ENCODE assay signal across 8 mouse cellular contexts in the genomic region with DNA sequence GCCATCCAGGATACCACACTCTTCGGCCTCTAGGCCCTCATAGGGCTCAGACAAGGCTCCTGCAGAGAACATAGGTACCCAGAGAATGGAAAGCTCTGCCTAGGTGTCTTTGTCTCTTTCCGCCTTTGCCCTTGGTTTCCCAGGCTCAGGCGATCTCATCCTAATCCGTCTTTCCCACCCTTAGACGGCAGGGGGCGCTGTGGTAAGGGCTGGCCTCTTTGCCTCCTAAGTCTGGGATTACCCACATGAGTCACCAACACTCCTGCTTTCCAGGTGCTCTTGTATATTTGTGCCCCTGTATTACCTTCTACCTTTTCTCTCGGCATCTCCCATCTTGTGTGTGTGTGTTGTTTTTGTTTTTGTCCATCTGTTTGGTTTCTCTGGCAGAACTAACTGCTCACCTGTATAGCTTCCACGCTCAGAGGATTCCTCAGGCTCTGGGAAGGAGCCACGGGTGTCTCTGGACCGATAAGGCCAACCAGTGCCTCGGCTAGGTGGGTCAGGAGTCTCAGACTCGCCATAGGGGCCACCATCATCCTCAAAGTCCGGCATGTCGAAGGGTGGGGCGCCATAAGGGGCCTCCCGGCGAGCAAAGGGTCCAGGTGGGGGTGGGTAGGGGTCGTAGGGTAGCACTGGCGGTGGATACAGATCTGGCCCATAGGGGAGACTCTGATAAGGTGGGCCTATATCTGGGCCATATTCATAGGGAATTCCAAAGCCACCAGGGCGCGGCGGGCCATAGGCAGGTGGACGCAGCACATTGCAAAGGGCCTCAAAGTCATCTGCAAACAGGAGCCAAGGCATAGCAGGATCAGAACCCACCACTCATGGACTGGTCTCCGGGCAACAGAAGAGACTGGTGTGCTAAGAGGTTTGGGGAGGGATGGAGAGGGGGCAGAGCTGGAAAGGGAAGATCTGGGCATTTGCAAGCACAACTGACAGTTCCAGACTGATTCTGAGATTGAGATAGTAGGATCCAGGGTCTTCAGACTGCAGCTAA. TPM values are rescaled to one million over a fixed set of nuclear protein-coding genes. Genes with fewer than 3 reads are reported as not detected.
DNase-seq lines count a peak whose midpoint lies in the region; ATAC-seq and TF ChIP-seq lines count a peak whose summit lies in the region.

No protein-coding gene starts in this region.

- peaks cover 7 to 18% of the 10 kb centered on the region in 2 experiments for H3K4me1 ChIP-seq in ES-E14 (ENCODE audit: control insufficient read depth in 2 of 2, insufficient read depth in 2 of 2, low read length in 2 of 2, poor library complexity in 1 of 2)
- H3K4me1 ChIP-seq in liver, embryonic 14.5 days (replicated peaks; ENCODE audit: control insufficient read depth in 2 of 2, insufficient read depth in 2 of 2, low read length in 1 of 2): no peaks in the 10 kb centered on the region

- 55% methylated on average over 24 of the region's 24 CpGs for WGBS in liver, embryonic 14.5 days (ENCODE audit: insufficient replicate concordance)

- no peaks in the 10 kb centered on the region for H3K9me3 ChIP-seq in ES-E14 (ENCODE audit: control insufficient read depth, insufficient read depth, low read depth, low read length)
- no peaks in the 10 kb centered on the region for H3K9me3 ChIP-seq in liver, embryonic 14.5 days (ENCODE audit: control insufficient read depth, low read length)

- H3K27ac ChIP-seq in ES-E14 (ENCODE audit: insufficient read depth, low read depth, low read length, poor library complexity, severe bottlenecking): peak overlapping the region; percentile 86
- H3K27ac ChIP-seq in liver, embryonic 14.5 days: no peak overlapping the region

- peak overlapping the region; percentile 71 for H3K9ac ChIP-seq in ES-E14 (ENCODE audit: insufficient read depth, low read depth, low read length, poor library complexity, severe bottlenecking)
- no peak overlapping the region for H3K9ac ChIP-seq in liver, embryonic 14.5 days (replicated peaks)

- in situ Hi-C loops in ES-E14 (cut with MboI; ENCODE audit: low sequenced_read_pairs in 2 of 2, unreplicated experiment in 2 of 2): no loop called here

- H3K4me3 ChIP-seq in ES-E14 (ENCODE audit: insufficient read depth in 1 of 2, low read depth in 1 of 2, low read length in 2 of 2, poor library complexity in 1 of 2, severe bottlenecking in 1 of 2): peak overlapping the region; percentile 23 to 61; a peak in 2 of 4 replicates
- no peak overlapping the region for H3K4me3 ChIP-seq in liver, embryonic 14.5 days (ENCODE audit: insufficient read depth in 1 of 2, low read depth in 2 of 2, low read length in 2 of 2)

- peak; percentile 87 for TF ChIP-seq CTCF in liver, embryonic 14.5 days (IDR thresholded peaks at IDR 0.05; ENCODE audit: low read depth)

- no peak overlapping the region for H3K4me2 ChIP-seq in liver, embryonic 14.5 days (ENCODE audit: low read depth)

- intact Hi-C loops in left cerebral cortex, postnatal 25 days (cut with DNase I): no loop called here

- no peak for ATAC-seq in liver, embryonic 14.5 days (ENCODE audit: insufficient read depth)
- ATAC-seq in erythroid progenitor cell, adult 5-6 weeks (replicated peaks; ENCODE audit: low FRiP score, poor library complexity, severe bottlenecking): no peak

- no peak for TF ChIP-seq EP300 in liver, embryonic 14.5 days (IDR thresholded peaks at IDR 0.05; ENCODE audit: low read depth)

- peak; percentile 45 for DNase-seq in adrenal gland, postnatal 25 days
- no peak for DNase-seq in adrenal gland, adult 8-10 months
- DNase-seq in kidney, postnatal 14 days: peak; percentile 30
- DNase-seq in kidney, adult 8-10 months: no peak
- DNase-seq in ES-E14 (ENCODE audit: low read depth, low spot score): peak; percentile 91
- DNase-seq in liver, embryonic 14.5 days (ENCODE audit: low read depth in 3 of 3, low spot score in 3 of 3): no peak
- no peak for DNase-seq in left cerebral cortex, postnatal 25 days (ENCODE audit: low spot score in 2 of 2)

- H3K36me3 ChIP-seq in ES-E14 (ENCODE audit: control insufficient read depth, insufficient read depth, low read length, poor library complexity, severe bottlenecking): peaks cover 14% of the 10 kb centered on the region
- no peaks in the 10 kb centered on the region for H3K36me3 ChIP-seq in liver, embryonic 14.5 days (replicated peaks; ENCODE audit: control insufficient read depth, insufficient read depth, low read depth)

- H3K27me3 ChIP-seq in liver, embryonic 14.5 days (ENCODE audit: control insufficient read depth, insufficient read depth, low read length): peaks cover 15% of the 10 kb centered on the region

TF ChIP-seq in ES-E14, 5 proteins besides CTCF, POLR2A, EP300 and RAD21:
- no peak for TF ChIP-seq MAFK (IDR thresholded peaks at IDR 0.05; ENCODE audit: insufficient read depth, low read depth, low read length)
- peak; percentile 47; the same call in 1 of the 2 replicates for TF ChIP-seq ZC3H11A (IDR thresholded peaks at IDR 0.05; ENCODE audit: borderline replicate concordance, low read depth, low read length)

RNA-seq across cellular contexts. Expression of gene Ltbp4, which starts 31.0 kb away (rescaled TPM):
- total RNA-seq in adrenal gland, postnatal 25 days (2021): 62.9 and 66.6 TPM in 2 replicates
- total RNA-seq in adrenal gland, adult 8-10 months (2022): 100 to 1,000 TPM in 3 of 4 experiments, 10 to 100 TPM in 1; 90.9 to 117 (median 108) TPM
- total RNA-seq in ES-E14 (2012; rRNA removed): 65.8 and 114 TPM in 2 replicates
- polyA plus RNA-seq in liver, embryonic 14.5 days (2012; rRNA removed): 5.2 and 5.5 TPM in 2 replicates
- polyA plus RNA-seq in liver, embryonic 14.5 days (2014; fragmentation: Nextera tagmentation; extraction: Ambion mirVana): 2.5 and 3.0 TPM in 2 replicates
- not detected in 2 replicates for total RNA-seq in erythroid progenitor cell, adult 5-6 weeks (2015; ENCODE audit: low replicate concordance)
- total RNA-seq in erythroid progenitor cell, adult 5-6 weeks (2017; ENCODE audit: low replicate concordance): 0.61 TPM in 1 of 2 replicates, not detected in the other
- total RNA-seq in left cerebral cortex, postnatal 25 days (2021): 10 to 100 TPM; 46.7 to 50.4 TPM

RNA-seq across cellular contexts. Expression of gene Numbl, which starts 48.2 kb away (rescaled TPM):
- total RNA-seq in adrenal gland, postnatal 25 days (2021): 8.4 and 12.6 TPM in 2 replicates
- 10 to 100 TPM in 3 of 4 experiments, 1 to 10 TPM in 1; 8.9 to 16.2 (median 14.1) TPM for total RNA-seq in adrenal gland, adult 8-10 months (2022)
- total RNA-seq in ES-E14 (2012; rRNA removed): 11.9 and 14.1 TPM in 2 replicates
- polyA plus RNA-seq in liver, embryonic 14.5 days (2012; rRNA removed): 1.9 and 2.1 TPM in 2 replicates
- polyA plus RNA-seq in liver, embryonic 14.5 days (2014; fragmentation: Nextera tagmentation; extraction: Ambion mirVana): 0.72 and 0.83 TPM in 2 replicates
- 0.72 TPM in 1 of 2 replicates, not detected in the other for total RNA-seq in erythroid progenitor cell, adult 5-6 weeks (2015; ENCODE audit: low replicate concordance)
- under 0.01 and 2.0 TPM in 2 replicates for total RNA-seq in erythroid progenitor cell, adult 5-6 weeks (2017; ENCODE audit: low replicate concordance)
- total RNA-seq in left cerebral cortex, postnatal 25 days (2021): 100 to 1,000 TPM; 119 to 130 TPM

RNA-seq across cellular contexts. Expression of gene Shkbp1, which starts 49.4 kb away (rescaled TPM):
- 23.3 and 28.6 TPM in 2 replicates for total RNA-seq in adrenal gland, postnatal 25 days (2021)
- total RNA-seq in adrenal gland, adult 8-10 months (2022): 10 to 100 TPM; 19.4 to 41.1 (median 29.7) TPM
- 28.8 and 45.5 TPM in 2 replicates for total RNA-seq in ES-E14 (2012; rRNA removed)
- 19.1 and 24.7 TPM in 2 replicates for polyA plus RNA-seq in liver, embryonic 14.5 days (2012; rRNA removed)
- polyA plus RNA-seq in liver, embryonic 14.5 days (2014; fragmentation: Nextera tagmentation; extraction: Ambion mirVana): 11.8 and 15.1 TPM in 2 replicates
- total RNA-seq in erythroid progenitor cell, adult 5-6 weeks (2015; ENCODE audit: low replicate concordance): 11.5 and 20.5 TPM in 2 replicates
- total RNA-seq in erythroid progenitor cell, adult 5-6 weeks (2017; ENCODE audit: low replicate concordance): 4.7 and 5.1 TPM in 2 replicates
- total RNA-seq in left cerebral cortex, postnatal 25 days (2021): 10 to 100 TPM; 21.7 to 31.2 TPM

RNA-seq across cellular contexts. Expression of gene Gm20479, which starts 50.8 kb away (rescaled TPM):
- 0.91 TPM in 1 of 2 replicates, not detected in the other for total RNA-seq in adrenal gland, postnatal 25 days (2021)
- 1 to 10 TPM in 1 of 4 experiments, not detected in 3; 4.0 TPM for total RNA-seq in adrenal gland, adult 8-10 months (2022)
- 1.4 and 1.5 TPM in 2 replicates for total RNA-seq in ES-E14 (2012; rRNA removed)
- 0.09 and 0.40 TPM in 2 replicates for polyA plus RNA-seq in liver, embryonic 14.5 days (2012; rRNA removed)
- not detected in 2 replicates for polyA plus RNA-seq in liver, embryonic 14.5 days (2014; fragmentation: Nextera tagmentation; extraction: Ambion mirVana)
- total RNA-seq in erythroid progenitor cell, adult 5-6 weeks (2015; ENCODE audit: low replicate concordance): 8.0 TPM in 1 of 2 replicates, not detected in the other
- not detected in 2 replicates for total RNA-seq in erythroid progenitor cell, adult 5-6 weeks (2017; ENCODE audit: low replicate concordance)
- total RNA-seq in left cerebral cortex, postnatal 25 days (2021): not detected

Comparison
In these comparisons a context has a peak if more than half of its experiments do, and no peak if none do; other contexts are left out.
1. DNase-seq: peak in adrenal gland, postnatal 25 days (single experiment), kidney, postnatal 14 days (single experiment) and ES-E14 (single experiment); none in adrenal gland, adult 8-10 months (single experiment), kidney, adult 8-10 months (0 of 2), liver, embryonic 14.5 days (0 of 3) and left cerebral cortex, postnatal 25 days (0 of 2).
2. H3K4me3 ChIP-seq: peak in ES-E14 (2 of 2); none in liver, embryonic 14.5 days (0 of 2).
3. RNA of gene Ltbp4, which starts 31.0 kb away (total RNA-seq): 90.9 to 117 TPM in adrenal gland, adult 8-10 months, 65.8 to 114 TPM in ES-E14, 62.9 to 66.6 TPM in adrenal gland, postnatal 25 days and 46.7 to 50.4 TPM in left cerebral cortex, postnatal 25 days; 0.61 TPM in erythroid progenitor cell, adult 5-6 weeks; every median in the first group is over 10 times any median in the second.